Comparison of ENCODE assay signal across 17 mouse cellular contexts in genomic region chr11:97972434-97972833, GRCm38 (mm10). TPM values are rescaled to one million over a fixed set of nuclear protein-coding genes. Genes with fewer than 3 reads are reported as not detected.
DNase-seq lines count a peak whose midpoint lies in the region; ATAC-seq and TF ChIP-seq lines count a peak whose summit lies in the region.
"Had no signal": no experiment of that assay in that cellular context is flagged by ENCODE, and none has a peak within 500 bp of the region (broad histone marks: within the 10 kb centered on the region; RNA-seq: fewer than 3 reads in every experiment).

No protein-coding gene starts in this region.

- no peak overlapping the region for H3K4me2 ChIP-seq in midbrain, postnatal 0 days (ENCODE audit: low read depth, low read length, poor library complexity, severe bottlenecking)
- no peak overlapping the region for H3K4me2 ChIP-seq in midbrain, embryonic 14.5 days (ENCODE audit: low read length)
- H3K4me2 ChIP-seq: forebrain, embryonic 12.5 days; hindbrain, embryonic 15.5 days; kidney, embryonic 15.5 days; neural tube, embryonic 12.5 days had no signal

- H3K27ac ChIP-seq in layer of hippocampus, adult 2 months = no peak overlapping the region
- no peak overlapping the region for H3K27ac ChIP-seq in midbrain, postnatal 0 days (ENCODE audit: low read depth, low read length)
- no peak overlapping the region for H3K27ac ChIP-seq in midbrain, embryonic 14.5 days (replicated peaks; ENCODE audit: low read depth, low read length)
- no peak overlapping the region for H3K27ac ChIP-seq in MEL (ENCODE audit: control insufficient read depth, low read depth, low read length)
- H3K27ac ChIP-seq: forebrain, embryonic 12.5 days; hindbrain, embryonic 15.5 days; kidney, embryonic 15.5 days; macrophage; neural tube, embryonic 12.5 days had no signal

- TF ChIP-seq POLR2A in MEL (IDR thresholded peaks at IDR 0.05; ENCODE audit: control insufficient read depth in 1 of 2, insufficient read depth in 1 of 2, low read depth in 1 of 2, low read length in 2 of 2, poor library complexity in 1 of 2) = no peak

- no peak overlapping the region for H3K4me3 ChIP-seq in layer of hippocampus, adult 2 months
- H3K4me3 ChIP-seq in midbrain, postnatal 0 days (ENCODE audit: low read depth, low read length) = no peak overlapping the region
- H3K4me3 ChIP-seq in midbrain, embryonic 14.5 days (replicated peaks; ENCODE audit: low read depth, low read length) = no peak overlapping the region
- H3K4me3 ChIP-seq in MEL (ENCODE audit: control insufficient read depth in 1 of 2, insufficient read depth in 1 of 2, low read depth in 2 of 2, low read length in 2 of 2) = no peak overlapping the region
- H3K4me3 ChIP-seq: forebrain, embryonic 12.5 days; hindbrain, embryonic 15.5 days; kidney, embryonic 15.5 days; neural tube, embryonic 12.5 days had no signal

- no peak for TF ChIP-seq EP300 in MEL (IDR thresholded peaks at IDR 0.05; ENCODE audit: low read depth in 1 of 2, low read length in 2 of 2)

- no peak for DNase-seq in layer of hippocampus, adult 2 months (ENCODE audit: low spot score in 2 of 2)
- no peak for DNase-seq in layer of hippocampus, postnatal 14 days (ENCODE audit: low spot score in 2 of 2)
- DNase-seq in midbrain, postnatal 0 days (ENCODE audit: low spot score) = no peak
- DNase-seq in midbrain, embryonic 14.5 days = no peak
- DNase-seq in MEL (ENCODE audit: low read depth, low spot score) = peak; percentile 50
- DNase-seq in induced T-regulatory cell, adult 2 months (ENCODE audit: low read depth) = peak; percentile 51
- DNase-seq in right cerebral cortex, postnatal 14 days = no peak
- DNase-seq: adrenal gland, postnatal 10 days; cerebellum, adult 9-11 months; embryo, embryonic 11 days; heart, postnatal 14 days had no signal

- no peaks in the 10 kb centered on the region for H3K79me2 ChIP-seq in MEL (ENCODE audit: control insufficient read depth, insufficient read depth, low read length, poor library complexity)

- no peaks in the 10 kb centered on the region for H3K9me3 ChIP-seq in midbrain, postnatal 0 days (ENCODE audit: low read length)
- H3K9me3 ChIP-seq in midbrain, embryonic 14.5 days (ENCODE audit: control insufficient read depth, low read length) = no peaks in the 10 kb centered on the region
- no peaks in the 10 kb centered on the region for H3K9me3 ChIP-seq in MEL (replicated peaks; ENCODE audit: insufficient read depth, low read length)
- H3K9me3 ChIP-seq: forebrain, embryonic 12.5 days; hindbrain, embryonic 15.5 days; kidney, embryonic 15.5 days; neural tube, embryonic 12.5 days had no signal

- TF ChIP-seq RAD21 in MEL (IDR thresholded peaks at IDR 0.05; ENCODE audit: low read depth, low read length) = peak; percentile 28

- H3K4me1 ChIP-seq in midbrain, postnatal 0 days (ENCODE audit: insufficient read depth, low read length) = no peaks in the 10 kb centered on the region
- no peaks in the 10 kb centered on the region for H3K4me1 ChIP-seq in midbrain, embryonic 14.5 days (ENCODE audit: control insufficient read depth, insufficient read depth, low read length)
- H3K4me1 ChIP-seq in MEL (ENCODE audit: control insufficient read depth in 1 of 2, insufficient read depth in 2 of 2, low read length in 2 of 2) = peaks cover 4 to 11% of the 10 kb centered on the region in 2 experiments; a peak in 3 of 4 replicates
- H3K4me1 ChIP-seq: forebrain, embryonic 12.5 days; neural tube, embryonic 12.5 days had no signal

- peak; percentile 59 for TF ChIP-seq CTCF in layer of hippocampus, adult 2 months (conservative IDR thresholded peaks at IDR 0.05)
- TF ChIP-seq CTCF in midbrain, postnatal 0 days (IDR thresholded peaks at IDR 0.05) = 0 out of 2 replicates have a peak, but pooled peaks have one; percentile 16
- peak; percentile 41 to 64 (median 59) for TF ChIP-seq CTCF in MEL (IDR thresholded peaks at IDR 0.05 in 2 of 3, conservative IDR thresholded peaks at IDR 0.05 in 1 of 3; ENCODE audit: control insufficient read depth in 1 of 3, insufficient read depth in 1 of 3, low read depth in 2 of 3, low read length in 3 of 3, poor library complexity in 1 of 3, severe bottlenecking in 1 of 3)

- H3K27me3 ChIP-seq in midbrain, postnatal 0 days (ENCODE audit: insufficient read depth, low read length) = no peaks in the 10 kb centered on the region
- H3K27me3 ChIP-seq in midbrain, embryonic 14.5 days (ENCODE audit: control insufficient read depth, insufficient read depth, low read length) = no peaks in the 10 kb centered on the region
- no peaks in the 10 kb centered on the region; a peak in 1 of 4 replicates for H3K27me3 ChIP-seq in MEL (ENCODE audit: control insufficient read depth in 1 of 2, insufficient read depth in 2 of 2, low read length in 2 of 2)
- H3K27me3 ChIP-seq: hindbrain, embryonic 15.5 days; kidney, embryonic 15.5 days; neural tube, embryonic 12.5 days had no signal

- no peak overlapping the region for H3K9ac ChIP-seq in midbrain, postnatal 0 days (replicated peaks; ENCODE audit: low read length, poor library complexity, severe bottlenecking)
- no peak overlapping the region for H3K9ac ChIP-seq in midbrain, embryonic 14.5 days (replicated peaks; ENCODE audit: low read length)
- no peak overlapping the region for H3K9ac ChIP-seq in MEL (ENCODE audit: control insufficient read depth, low read depth, low read length, poor library complexity, severe bottlenecking)
- H3K9ac ChIP-seq: forebrain, embryonic 12.5 days; hindbrain, embryonic 15.5 days; kidney, embryonic 15.5 days; neural tube, embryonic 12.5 days had no signal

- no peaks in the 10 kb centered on the region for H3K36me3 ChIP-seq in midbrain, postnatal 0 days (ENCODE audit: insufficient read depth, low read length)
- H3K36me3 ChIP-seq in midbrain, embryonic 14.5 days (ENCODE audit: control insufficient read depth, insufficient read depth, low read length) = no peaks in the 10 kb centered on the region
- H3K36me3 ChIP-seq in MEL (ENCODE audit: control insufficient read depth in 1 of 2, insufficient read depth in 2 of 2, low read length in 2 of 2) = 0 out of 4 replicates have a peak, but pooled peaks cover 0 to 2% of the 10 kb centered on the region in 2 experiments
- H3K36me3 ChIP-seq: forebrain, embryonic 12.5 days; hindbrain, embryonic 15.5 days; kidney, embryonic 15.5 days; neural tube, embryonic 12.5 days had no signal

- ATAC-seq in midbrain, postnatal 0 days (ENCODE audit: low FRiP score) = no peak
- no peak for ATAC-seq in midbrain, embryonic 14.5 days (ENCODE audit: low FRiP score, low TSS enrichment)
- ATAC-seq: midbrain, embryonic 16.5 days had no signal

- WGBS in midbrain, postnatal 0 days = 69% methylated on average over 2 of the region's 2 CpGs
- 70% methylated on average over 2 of the region's 2 CpGs for WGBS in midbrain, embryonic 14.5 days

TF ChIP-seq in MEL, 35 proteins besides CTCF, POLR2A, EP300 and RAD21:
- TF ChIP-seq SMC3 (IDR thresholded peaks at IDR 0.05; ENCODE audit: low read depth, low read length) (peak; percentile 63), NRF1 (IDR thresholded peaks at IDR 0.05; ENCODE audit: insufficient read depth, low read depth, low read length, poor library complexity, severe bottlenecking) (no peak), ZC3H11A (IDR thresholded peaks at IDR 0.05; ENCODE audit: low read depth, low read length) (peak; percentile 39; the same call in 1 of the 2 replicates), MYC (IDR thresholded peaks at IDR 0.05; ENCODE audit: low read depth, low read length) (0 out of 2 replicates have a peak, but pooled peaks have one; percentile 16)

RNA-seq across cellular contexts. Expression of gene Plxdc1, which starts 13.8 kb away (rescaled TPM):
- 10 to 100 TPM in 1 of 2 experiments, 1 to 10 TPM in 1; 9.0 to 10.3 TPM for total RNA-seq in layer of hippocampus, adult 2 months (2021)
- total RNA-seq in layer of hippocampus, postnatal 14 days (2021) = 1 to 10 TPM; 7.9 to 9.6 TPM
- total RNA-seq in midbrain, postnatal 0 days (2014; rRNA removed) = 2.4 and 3.1 TPM in 2 replicates
- 4.9 and 5.6 TPM in 2 replicates for polyA plus RNA-seq in midbrain, postnatal 0 days (2015; fragmentation: Nextera tagmentation; extraction: Ambion mirVana)
- polyA plus RNA-seq in midbrain, embryonic 14.5 days (2014; fragmentation: Nextera tagmentation; extraction: Ambion mirVana) = 0.96 and 1.2 TPM in 2 replicates
- total RNA-seq in MEL (2012; rRNA removed) = 13.1 and 15.1 TPM in 2 replicates
- 10 to 100 TPM in 1 of 2 experiments, not detected in 1; 24.5 TPM for polyA plus RNA-seq in MEL (2012; ENCODE audit: insufficient read depth in 1 of 2, insufficient read length in 2 of 2, low read depth in 1 of 2, low replicate concordance in 2 of 2, missing spikeins in 1 of 2)

RNA-seq across cellular contexts. Expression of gene Arl5c, which starts 23.5 kb away (rescaled TPM):
- 1 to 10 TPM; 1.4 to 1.7 TPM for total RNA-seq in layer of hippocampus, adult 2 months (2021)
- 1 to 10 TPM; 1.5 to 1.6 TPM for total RNA-seq in layer of hippocampus, postnatal 14 days (2021)
- 1.1 and 2.9 TPM in 2 replicates for total RNA-seq in midbrain, postnatal 0 days (2014; rRNA removed)
- polyA plus RNA-seq in midbrain, postnatal 0 days (2015; fragmentation: Nextera tagmentation; extraction: Ambion mirVana) = 2.9 and 4.5 TPM in 2 replicates
- 7.1 and 12.1 TPM in 2 replicates for polyA plus RNA-seq in midbrain, embryonic 14.5 days (2014; fragmentation: Nextera tagmentation; extraction: Ambion mirVana)
- total RNA-seq in MEL (2012; rRNA removed) = 1.2 and 1.3 TPM in 2 replicates
- 10 to 100 TPM in 1 of 2 experiments, not detected in 1; 10.4 TPM for polyA plus RNA-seq in MEL (2012; ENCODE audit: insufficient read depth in 1 of 2, insufficient read length in 2 of 2, low read depth in 1 of 2, low replicate concordance in 2 of 2, missing spikeins in 1 of 2)

RNA-seq across cellular contexts. Expression of gene Cacnb1, which starts 50.4 kb away (rescaled TPM):
- 100 to 1,000 TPM; 139 to 142 TPM for total RNA-seq in layer of hippocampus, adult 2 months (2021)
- total RNA-seq in layer of hippocampus, postnatal 14 days (2021) = 100 to 1,000 TPM; 128 to 131 TPM
- total RNA-seq in midbrain, postnatal 0 days (2014; rRNA removed) = 89.1 and 96.4 TPM in 2 replicates
- 61.1 and 63.2 TPM in 2 replicates for polyA plus RNA-seq in midbrain, postnatal 0 days (2015; fragmentation: Nextera tagmentation; extraction: Ambion mirVana)
- polyA plus RNA-seq in midbrain, embryonic 14.5 days (2014; fragmentation: Nextera tagmentation; extraction: Ambion mirVana) = 40.6 and 61.2 TPM in 2 replicates
- total RNA-seq in MEL (2012; rRNA removed) = 1.8 and 2.3 TPM in 2 replicates
- 1 to 10 TPM in 1 of 2 experiments, not detected in 1; 4.4 TPM for polyA plus RNA-seq in MEL (2012; ENCODE audit: insufficient read depth in 1 of 2, insufficient read length in 2 of 2, low read depth in 1 of 2, low replicate concordance in 2 of 2, missing spikeins in 1 of 2)

RNA-seq across cellular contexts. Expression of gene Rpl19, which starts 54.1 kb away (rescaled TPM):
- total RNA-seq in layer of hippocampus, adult 2 months (2021) = 100 to 1,000 TPM; 615 to 621 TPM
- 100 to 1,000 TPM; 532 to 602 TPM for total RNA-seq in layer of hippocampus, postnatal 14 days (2021)
- 597 and 686 TPM in 2 replicates for total RNA-seq in midbrain, postnatal 0 days (2014; rRNA removed)
- 591 and 620 TPM in 2 replicates for polyA plus RNA-seq in midbrain, postnatal 0 days (2015; fragmentation: Nextera tagmentation; extraction: Ambion mirVana)
- 685 and 710 TPM in 2 replicates for polyA plus RNA-seq in midbrain, embryonic 14.5 days (2014; fragmentation: Nextera tagmentation; extraction: Ambion mirVana)
- total RNA-seq in MEL (2012; rRNA removed) = 4,634 and 4,715 TPM in 2 replicates
- polyA plus RNA-seq in MEL (2012; ENCODE audit: insufficient read depth in 1 of 2, insufficient read length in 2 of 2, low read depth in 1 of 2, low replicate concordance in 2 of 2, missing spikeins in 1 of 2) = 1,000 to 10,000 TPM in 1 of 2 experiments, 100 to 1,000 TPM in 1; 210 to 2,650 TPM

Comparison
In these comparisons a context has a peak if more than half of its experiments do, and no peak if none do; other contexts are left out.
1. DNase-seq: peak in MEL (single experiment) and induced T-regulatory cell, adult 2 months (single experiment); none in layer of hippocampus, adult 2 months (0 of 2), layer of hippocampus, postnatal 14 days (0 of 2), midbrain, postnatal 0 days (single experiment), midbrain, embryonic 14.5 days (single experiment) and right cerebral cortex, postnatal 14 days (single experiment).
2. RNA of gene Cacnb1, which starts 50.4 kb away (total RNA-seq): 139 to 142 TPM in layer of hippocampus, adult 2 months, 128 to 131 TPM in layer of hippocampus, postnatal 14 days and 89.1 to 96.4 TPM in midbrain, postnatal 0 days; 1.8 to 2.3 TPM in MEL; every median in the first group is over 10 times any median in the second.
3. Peak in every context shown above with its lines, with median percentiles within 50 percentile points of each other: CTCF ChIP-seq.